Mouse (Mus musculus) liver, adult 2 months (tissue): ENCODE measurements around the gene Fry.

ENCODE experiments used
- CTCF ChIP-seq: fragments of 200-500 bp; IDR thresholded peaks from 2 replicates; pipeline ENCODE4 v1.5.1; 2011; ENCODE audit warnings: low read depth, low read length, control low read depth
- POLR2A ChIP-seq: fragments of 200-500 bp; IDR thresholded peaks from 2 replicates; pipeline ENCODE4 v1.6.1; 2011; ENCODE audit warnings: low read length, control low read depth; ENCODE audit not compliant: insufficient read depth; ENCODE audit errors: extremely low read depth

- no peak for TF ChIP-seq CTCF
- TF ChIP-seq POLR2A = no peak
These were observed 27.5 kb downstream of the Fry start for GRCm38 (mm10) chr5:150145967-150146366.
